ENCODE assay signal across 27 mouse cellular contexts in the genomic region with DNA sequence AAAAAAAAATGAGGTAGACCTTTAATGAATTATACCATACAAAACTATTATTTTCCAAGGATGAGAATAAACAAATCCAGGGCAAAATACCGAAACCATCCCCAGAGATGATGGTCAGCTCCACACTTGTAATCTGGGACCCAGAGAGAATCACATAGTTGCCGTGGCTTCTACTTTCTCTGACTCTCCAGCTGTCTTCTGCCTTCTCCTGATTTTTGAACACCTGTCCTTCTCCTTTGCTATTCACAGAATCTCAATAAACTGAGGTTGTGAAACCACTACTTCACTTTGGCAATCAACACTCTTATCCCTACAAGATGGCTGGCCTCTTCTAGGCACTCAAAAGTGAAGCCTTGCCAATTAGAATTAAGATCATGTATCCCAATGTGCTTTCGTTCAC.
"Had no signal": no experiment of that assay in that cellular context is flagged by ENCODE, and none has a peak within 500 bp of the region (broad histone marks: within the 10 kb centered on the region; RNA-seq: fewer than 3 reads in every experiment).

No protein-coding gene starts in this region.

- H3K4me2 ChIP-seq: limb, embryonic 12.5 days; limb, embryonic 13.5 days; limb, embryonic 15.5 days; liver, embryonic 11.5 days; liver, embryonic 12.5 days; liver, embryonic 13.5 days; liver, embryonic 15.5 days; lung, embryonic 14.5 days; lung, embryonic 15.5 days; midbrain, embryonic 11.5 days; midbrain, embryonic 12.5 days; midbrain, embryonic 13.5 days; midbrain, embryonic 15.5 days had no signal

- H3K27me3 ChIP-seq: limb, embryonic 12.5 days; limb, embryonic 13.5 days; limb, embryonic 15.5 days; liver, embryonic 12.5 days; liver, embryonic 13.5 days; liver, embryonic 15.5 days; lung, embryonic 15.5 days; megakaryocyte, embryonic 14.5 days; midbrain, embryonic 12.5 days; midbrain, embryonic 13.5 days; midbrain, embryonic 15.5 days had no signal

- H3K4me3 ChIP-seq: left cerebral cortex, adult 2 months; limb, embryonic 10.5 days; limb, embryonic 12.5 days; limb, embryonic 13.5 days; limb, embryonic 15.5 days; liver, embryonic 12.5 days; liver, embryonic 13.5 days; liver, embryonic 15.5 days; lung, embryonic 15.5 days; megakaryocyte, embryonic 14.5 days; midbrain, embryonic 10.5 days; midbrain, embryonic 12.5 days; midbrain, embryonic 13.5 days; midbrain, embryonic 15.5 days had no signal

- H3K36me3 ChIP-seq: limb, embryonic 10.5 days; limb, embryonic 12.5 days; limb, embryonic 13.5 days; limb, embryonic 15.5 days; liver, embryonic 12.5 days; liver, embryonic 13.5 days; liver, embryonic 15.5 days; lung, embryonic 15.5 days; midbrain, embryonic 10.5 days; midbrain, embryonic 12.5 days; midbrain, embryonic 13.5 days; midbrain, embryonic 15.5 days had no signal

- DNase-seq: left cerebral cortex, postnatal 4 days; liver; liver, embryonic 13.5 days; liver, postnatal 0 days; lung, adult 18-20 months; lung, adult 2 months; lung, embryonic 14.5 days; lung, postnatal 10 days; lung, postnatal 14 days; lung, postnatal 36 days; lung, postnatal 4 days; midbrain, embryonic 14.5 days had no signal
